Mouse (Mus musculus): ENCODE data around the gene Snai1. TPM values are rescaled to one million over a fixed set of nuclear protein-coding genes. Genes with fewer than 3 reads are reported as not detected.
A peak's percentile ranks its signal among the peaks of the same experiment; 100 is the strongest.

The Snai1 gene
- total RNA-seq (2021), result 1 to 10 TPM; 1.3 TPM
- long read RNA-seq, experiment 1, result 0 reads
- long read RNA-seq, experiment 2, result 0 reads

- peak; percentile 95 for DNase-seq
Observed at GRCm38 (mm10) chr2:167537476-167538297, at the start of gene Snai1. Gene Snai1 (plus strand): TSS chr2:167538195.

DNA sequence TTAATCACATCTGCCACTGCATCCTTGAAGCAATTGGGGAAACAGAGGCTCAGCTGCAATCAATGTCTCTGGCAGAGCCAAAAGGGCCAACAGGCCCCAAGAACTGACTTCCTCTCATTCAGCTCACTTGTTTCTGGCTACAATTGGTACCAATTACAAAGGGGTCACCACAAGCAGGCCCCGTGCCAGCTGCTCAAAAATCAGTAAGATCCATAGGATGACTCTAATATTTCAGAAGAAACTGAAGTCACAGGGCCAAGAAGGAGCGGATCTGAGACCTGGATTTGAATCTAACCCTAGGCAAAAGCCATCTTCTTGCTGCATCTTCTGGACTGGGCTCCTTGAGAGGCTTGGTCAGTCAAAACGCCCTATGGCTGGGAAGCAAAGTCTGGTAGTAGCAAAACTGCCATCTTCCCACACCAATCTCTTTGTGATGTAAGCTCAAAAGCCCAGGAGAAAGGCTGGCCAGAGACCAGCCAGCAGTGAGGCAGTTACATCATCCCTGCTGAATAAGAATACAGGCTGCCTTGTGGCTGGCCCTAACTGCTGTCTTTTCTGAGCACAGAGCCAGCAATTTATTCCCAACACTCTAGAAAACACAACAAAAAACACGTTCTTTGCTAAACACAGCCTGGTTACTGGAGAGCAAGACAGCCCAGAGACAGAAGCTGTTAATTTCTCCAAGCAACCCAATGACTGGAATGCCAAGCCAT is 47.0 kb upstream of the Snai1 start:
- DNase-seq, result peak; percentile 37

- peak; percentile 32 for DNase-seq
Observed at GRCm38 (mm10) chr2:167491757-167492708, 46.0 kb upstream of the Snai1 start, which contains the start of gene Rnf114. Gene Rnf114 (plus strand): TSS chr2:167492645.

DNA sequence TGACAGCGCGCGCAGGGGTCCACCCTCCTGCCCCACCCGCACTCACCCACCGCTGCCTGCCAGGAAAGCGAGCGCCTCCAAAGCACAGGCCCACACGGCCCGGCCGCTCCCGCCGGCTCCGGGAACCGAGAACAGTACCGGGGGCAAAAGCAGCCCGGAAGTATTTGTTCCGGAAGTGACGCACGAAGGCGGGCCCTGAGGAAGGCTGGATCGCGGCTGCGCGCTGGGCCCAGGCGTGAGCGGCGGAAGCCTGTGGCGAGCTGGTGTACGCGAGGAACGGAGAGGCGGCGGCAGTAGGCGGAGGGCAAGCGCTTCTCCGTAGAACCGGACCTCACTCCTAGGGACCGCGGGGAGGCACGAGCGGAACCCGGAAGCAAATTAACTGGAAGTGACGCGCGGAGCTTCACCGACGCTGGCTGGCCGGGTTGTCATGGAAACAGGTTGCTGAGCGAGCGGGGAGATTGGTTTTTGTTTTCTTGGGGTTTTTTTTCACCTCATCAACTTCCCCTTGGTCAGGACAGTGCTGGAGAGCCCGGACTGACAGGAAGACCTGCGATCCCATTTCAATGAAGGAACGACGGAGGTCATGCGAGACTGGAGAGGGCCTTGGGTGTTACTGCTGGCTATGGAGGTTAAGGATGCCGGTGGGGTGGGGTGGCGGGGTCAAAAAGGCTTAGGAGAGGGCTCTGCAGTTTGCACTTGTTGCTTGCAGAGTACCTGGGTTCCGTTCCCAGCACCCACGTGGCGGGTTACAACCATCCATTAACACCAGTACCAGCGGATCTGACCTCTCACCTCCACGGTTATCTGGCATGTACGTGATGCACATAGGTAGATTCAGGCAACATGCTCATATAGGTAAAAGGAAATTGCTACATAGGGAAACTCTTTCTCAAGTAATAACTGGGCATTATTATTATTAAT is 45.0 kb upstream of the Snai1 start, which contains the start of gene Spata2:
TSS of gene Spata2 (minus strand) at position 175 of the 924 bp plus-strand sequence.
- DNase-seq, result peak; percentile 91

- no peak for DNase-seq
Observed at GRCm38 (mm10) chr2:167496437-167496836, 41.6 kb upstream of the Snai1 start.

DNA sequence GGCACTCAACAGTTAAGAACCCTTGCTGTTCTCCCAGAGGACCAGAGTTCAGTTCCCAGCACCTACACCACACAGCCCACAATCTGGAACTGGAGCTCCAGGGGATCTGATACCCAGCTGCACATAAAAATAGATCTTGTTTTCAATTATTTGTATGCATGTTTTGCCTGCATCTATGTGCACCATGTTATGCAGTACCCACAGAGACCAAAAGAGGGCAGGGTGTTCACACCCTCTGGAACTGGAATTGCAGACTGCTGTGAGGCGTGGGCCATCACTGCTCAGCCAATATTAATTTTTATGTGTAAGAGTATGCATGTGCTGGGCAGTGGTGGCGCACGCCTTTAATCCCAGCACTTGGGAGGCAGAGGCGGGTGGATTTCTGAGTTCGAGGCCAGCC is 40.7 kb upstream of the Snai1 start:
- no peak for DNase-seq

DNA sequence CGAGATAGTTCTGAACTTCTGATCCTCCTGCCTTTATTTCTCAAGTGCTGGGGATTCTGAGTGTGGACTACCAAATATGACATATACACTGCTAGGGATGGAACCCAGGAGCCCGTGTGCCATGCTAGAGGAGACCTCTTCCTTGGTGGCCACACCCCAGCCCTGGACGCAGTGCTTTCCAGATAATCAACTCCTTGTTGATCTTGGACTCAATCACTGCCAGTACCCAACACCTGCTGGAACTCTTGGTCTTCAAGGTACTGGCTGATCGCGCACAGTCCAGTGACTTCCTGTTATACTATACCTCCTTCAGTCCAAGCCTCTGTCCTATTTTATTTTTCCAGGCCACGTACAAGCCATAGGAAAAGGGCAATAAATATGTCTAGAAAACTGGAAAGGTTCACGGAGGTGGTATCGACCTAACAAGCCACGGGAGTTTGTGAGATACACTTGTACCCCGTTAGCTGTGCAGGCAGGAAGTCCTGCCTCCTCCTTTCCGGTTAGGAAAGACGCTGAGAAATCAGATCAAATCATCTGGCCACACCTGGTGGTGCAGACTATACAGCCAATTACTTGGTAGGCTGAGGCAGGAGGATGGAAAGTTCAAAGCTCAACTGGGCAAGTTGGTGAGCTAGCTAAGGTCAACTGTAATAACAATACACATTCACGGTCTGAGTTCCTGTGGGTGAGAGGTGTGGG is 35.3 kb upstream of the Snai1 start:
- no peak for DNase-seq

GRCm38 (mm10) chr2:167503253-167503895 is 34.6 kb upstream of the Snai1 start:
- DNase-seq, result peak; percentile 85

DNA sequence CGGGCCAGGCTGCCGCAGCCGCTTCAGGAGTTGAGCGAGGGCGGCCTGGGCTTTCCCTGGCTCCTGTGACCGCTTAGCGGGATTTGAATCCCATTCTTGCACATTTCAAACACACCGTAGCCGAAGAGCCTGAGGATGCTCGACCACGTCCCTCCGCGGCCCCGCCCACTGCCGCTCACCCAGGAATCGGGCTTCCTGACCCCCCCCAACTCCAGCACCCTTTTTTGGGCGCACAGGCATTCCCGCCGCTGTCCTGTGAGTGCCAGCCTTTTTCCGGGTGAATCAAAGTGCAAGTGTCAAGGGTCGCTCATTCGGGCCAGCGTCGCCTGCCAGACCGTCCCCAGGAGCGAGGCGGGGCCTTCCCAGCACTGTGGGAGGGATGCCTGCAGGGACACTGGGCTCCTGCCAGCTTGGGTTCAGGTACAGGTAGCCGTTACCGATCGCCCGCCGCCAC is 34.1 kb upstream of the Snai1 start:
- peak; percentile 52 for DNase-seq

GRCm38 (mm10) chr2:167505127-167505526 is 32.9 kb upstream of the Snai1 start:
- no peak for DNase-seq

DNA sequence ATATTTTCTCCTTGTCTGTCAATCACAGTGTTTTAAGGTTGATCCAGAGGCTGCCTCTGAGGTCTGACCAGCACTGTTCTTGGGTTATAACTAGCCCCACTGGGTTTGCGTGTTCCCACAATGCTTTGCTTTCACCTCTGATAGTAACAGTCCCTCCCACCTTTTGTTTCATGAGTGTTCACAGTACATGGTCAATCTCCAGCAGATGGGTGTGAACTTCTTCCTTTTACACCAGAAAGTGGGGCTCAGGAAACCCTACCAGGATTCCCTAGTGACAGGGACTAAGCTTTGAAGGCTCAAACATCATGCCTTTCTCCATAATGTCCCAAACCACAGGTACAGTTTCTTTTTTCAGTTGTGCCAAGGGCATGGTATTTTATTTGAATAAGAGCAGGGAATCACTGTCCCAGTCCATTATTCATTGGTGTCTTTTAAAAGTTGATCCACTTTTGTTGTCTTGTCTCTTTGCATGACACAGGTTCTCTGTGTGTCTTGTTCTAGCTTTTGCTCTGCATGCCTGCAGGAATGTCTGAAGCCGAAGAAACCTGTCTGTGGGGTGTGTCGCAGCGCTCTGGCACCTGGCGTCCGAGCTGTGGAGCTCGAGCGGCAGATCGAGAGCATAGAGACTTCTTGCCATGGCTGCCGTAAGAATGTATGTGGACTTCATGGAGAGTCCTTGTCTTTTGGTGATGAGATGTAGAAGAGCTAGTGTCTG is 31.3 kb upstream of the Snai1 start:
- no peak for DNase-seq

- no peak for DNase-seq
Observed at GRCm38 (mm10) chr2:167507719-167508385, 30.1 kb upstream of the Snai1 start.

- no peak for DNase-seq
Observed at GRCm38 (mm10) chr2:167508569-167508968, 29.4 kb upstream of the Snai1 start.

- DNase-seq, result peak; percentile 27
Observed at GRCm38 (mm10) chr2:167510485-167510884, 27.5 kb upstream of the Snai1 start.

DNA sequence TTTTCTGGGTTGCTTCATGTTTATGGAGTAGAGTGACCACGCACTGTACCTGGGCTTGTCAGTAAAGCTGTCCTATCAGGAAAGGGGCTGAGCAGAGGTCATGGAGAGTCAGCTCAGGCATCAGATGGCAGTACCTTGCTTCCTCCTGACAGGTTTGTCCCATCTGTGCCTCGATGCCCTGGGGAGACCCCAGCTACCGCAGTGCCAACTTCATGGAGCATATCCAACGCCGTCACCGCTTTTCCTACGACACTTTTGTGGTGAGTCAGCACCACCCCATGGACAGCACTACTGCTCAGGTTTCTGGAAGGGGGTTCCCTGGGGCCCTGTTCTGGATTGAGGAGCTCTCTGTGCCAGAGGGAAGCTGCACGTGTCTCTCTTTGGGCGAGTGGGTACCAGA is 25.6 kb upstream of the Snai1 start:
- no peak for DNase-seq

GRCm38 (mm10) chr2:167512970-167513369 is 25.0 kb upstream of the Snai1 start:
- no peak for DNase-seq

- DNase-seq, result no peak
Observed at GRCm38 (mm10) chr2:167514641-167515040, 23.4 kb upstream of the Snai1 start.

GRCm38 (mm10) chr2:167515688-167516087 is 22.3 kb upstream of the Snai1 start:
- peak; percentile 28 for DNase-seq
